Mouse (Mus musculus) small intestine, adult 2 months (tissue): ENCODE results near the gene Rfc2.

ENCODE experiments used
- CTCF ChIP-seq: fragments of 200-500 bp; IDR thresholded peaks from 2 replicates; pipeline ENCODE4 v1.5.1; 2012; ENCODE audit warnings: low read depth, mild to moderate bottlenecking, control low read depth, inconsistent platforms, low read length, moderate library complexity, mixed read lengths; ENCODE audit not compliant: insufficient replicate concordance, insufficient read length; ENCODE audit errors: extremely low read depth
- POLR2A ChIP-seq: fragments of 200-500 bp; IDR thresholded peaks from 2 replicates; pipeline ENCODE4 v1.6.1; 2012; ENCODE audit warnings: low read depth, mild to moderate bottlenecking, control low read depth, inconsistent platforms, low read length, moderate library complexity

DNA sequence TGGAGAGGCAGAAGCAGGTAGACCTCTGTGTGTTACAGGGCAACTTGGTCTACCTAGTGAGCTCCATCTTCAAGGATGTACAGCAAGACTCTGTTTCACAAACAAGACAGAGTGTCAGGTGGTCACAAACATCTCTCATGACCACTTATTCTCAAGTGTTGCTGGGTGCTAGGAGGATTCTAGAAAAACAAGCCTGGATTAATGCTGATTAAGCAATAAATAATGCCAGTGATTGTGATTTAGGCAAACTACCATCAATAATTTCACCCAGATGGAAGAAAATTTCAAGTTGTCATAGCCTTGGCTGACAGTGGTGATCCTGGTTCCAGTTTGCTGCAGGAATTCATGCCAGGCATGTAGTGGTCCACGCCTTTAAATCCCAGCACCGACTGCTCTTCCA, 16.9 kb upstream of the Rfc2 start:
- TF ChIP-seq CTCF: no peak
- TF ChIP-seq POLR2A: no peak
